Mouse (Mus musculus) kidney, postnatal 0 days (tissue): ENCODE results near the gene Cdk14. TPM values are rescaled to one million over a fixed set of nuclear protein-coding genes. Genes with fewer than 3 reads are reported as not detected.

Experiments used
- ATAC-seq: fragments of 200-750 bp; cut with Nextera tagmentation; replicated peaks from 2 replicates; pipeline ENCODE4 v1.8.0; 2017; ENCODE audit warnings: low read depth, moderate number of reproducible peaks, moderate TSS enrichment, moderate library complexity; ENCODE audit not compliant: low FRiP score
- DNase-seq: peaks from one replicate; pipeline ENCODE4 v3.0.0-alpha.2; 2016; ENCODE audit warnings: low spot score
- H3K27ac ChIP-seq: fragments of 300-500 bp; sonication (generic); 2 replicates; pipeline ENCODE4 v1.5.1; 2014; ENCODE audit warnings: mild to moderate bottlenecking
- H3K27me3 ChIP-seq: fragments of 300-500 bp; sonication (generic); 2 replicates; pipeline ENCODE4 v1.6.1; 2014; ENCODE audit warnings: low read length, mixed read lengths; ENCODE audit not compliant: insufficient read depth
- H3K36me3 ChIP-seq: fragments of 300-500 bp; sonication (generic); 2 replicates; pipeline ENCODE4 v1.6.1; 2014; ENCODE audit warnings: low read length, mixed read lengths; ENCODE audit not compliant: insufficient read depth
- H3K4me1 ChIP-seq: fragments of 300-500 bp; sonication (generic); replicated peaks from 2 replicates; pipeline ENCODE4 v1.6.1; 2014; ENCODE audit warnings: antibody characterized with exemption, low read length, mixed read lengths; ENCODE audit not compliant: insufficient read depth
- H3K4me2 ChIP-seq: fragments of 300-500 bp; sonication (generic); 2 replicates; pipeline ENCODE4 v1.6.1; 2014; ENCODE audit warnings: mild to moderate bottlenecking, low read length, moderate library complexity, mixed read lengths
- H3K4me3 ChIP-seq: fragments of 300-500 bp; sonication (generic); replicated peaks from 2 replicates; pipeline ENCODE4 v1.5.1; 2014; ENCODE audit warnings: low read depth, low read length
- H3K9ac ChIP-seq: fragments of 300-500 bp; sonication (generic); 2 replicates; pipeline ENCODE4 v1.6.1; 2014; ENCODE audit warnings: low read depth, low read length
- H3K9me3 ChIP-seq: fragments of 300-500 bp; sonication (generic); replicated peaks from 2 replicates; pipeline ENCODE4 v1.6.1; 2016; ENCODE audit warnings: low read length, inconsistent platforms, mixed read lengths
- CTCF ChIP-seq: IDR thresholded peaks from 2 replicates; pipeline ENCODE4 v1.5.1; 2016; ENCODE audit warnings: antibody characterized with exemption, low read depth, mild to moderate bottlenecking, moderate library complexity
- WGBS: fragments of 180-500 bp; shearing (Covaris S2); extraction: QIAGEN DNeasy Blood & Tissue Kit; methylation state at CpG from one replicate; pipeline ENCODE4 v1.1.7; 2014; 5-methylcytosine and 5-hydroxymethylcytosine counted together
- polyA plus RNA-seq: library from polyadenylated mRNA; unstranded; fragments of >200 nt; fragmentation: Nextera tagmentation; extraction: Ambion mirVana; gene quantifications from 2 replicates; pipeline ENCODE4 v1.2.1, GENCODE M21; 2015

Cdk14 gene
- polyA plus RNA-seq, 1 experiment from 2014 or later = 8.8 TPM

- DNase-seq (peak; percentile 2), ATAC-seq (no peak)
- no peaks in the 10 kb centered on the region for H3K9me3 ChIP-seq
- TF ChIP-seq CTCF = no peak
- no peak overlapping the region for H3K27ac ChIP-seq
- H3K9ac ChIP-seq = no peak overlapping the region
- WGBS = 36% methylated on average over 1 of the region's 1 CpGs
- H3K4me1 ChIP-seq = 0 out of 2 replicates have a peak, but pooled peaks cover 2% of the 10 kb centered on the region
- no peaks in the 10 kb centered on the region for H3K36me3 ChIP-seq
- H3K4me3 ChIP-seq = no peak overlapping the region
- no peaks in the 10 kb centered on the region for H3K27me3 ChIP-seq
- H3K4me2 ChIP-seq = no peak overlapping the region
These were observed 859 bp downstream of the Cdk14 start for GRCm38 (mm10) chr5:5419253-5419652.

DNA sequence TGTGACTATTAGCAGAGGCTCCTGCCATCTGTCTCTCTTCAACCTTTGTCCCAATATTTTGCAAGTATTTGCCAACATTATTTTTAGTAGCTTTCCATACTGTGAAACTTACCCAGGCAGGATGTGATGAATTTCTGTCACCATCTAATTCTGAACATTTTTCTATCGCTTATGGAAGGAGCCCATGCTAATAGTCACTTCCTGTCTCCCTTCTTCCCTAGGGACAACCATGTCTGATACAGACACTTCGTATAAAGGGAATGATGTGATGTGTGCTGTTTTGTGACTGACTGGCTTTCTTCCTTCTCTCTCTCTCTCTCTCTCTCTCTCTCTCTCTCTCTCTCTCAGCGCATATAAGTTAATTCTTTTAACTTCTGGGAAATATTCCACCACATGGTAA, 5.3 kb downstream of the Cdk14 start:
- no peak for TF ChIP-seq CTCF
- WGBS = 74% methylated on average over 3 of the region's 3 CpGs
- Histone ChIP-seq H3K27me3 (no peaks in the 10 kb centered on the region), H3K4me1 (0 out of 2 replicates have a peak, but pooled peaks cover 2% of the 10 kb centered on the region), H3K36me3 (no peaks in the 10 kb centered on the region), H3K9ac (no peak overlapping the region), H3K27ac (no peak overlapping the region), H3K4me2 (no peak overlapping the region), H3K9me3 (no peaks in the 10 kb centered on the region), H3K4me3 (no peak overlapping the region)
- DNase-seq (peak; percentile 30), ATAC-seq (no peak)

- no peak for DNase-seq
- Histone ChIP-seq H3K9me3 (no peaks in the 10 kb centered on the region), H3K9ac (no peak overlapping the region), H3K4me1 (0 out of 2 replicates have a peak, but pooled peaks cover 2% of the 10 kb centered on the region), H3K4me3 (no peak overlapping the region), H3K36me3 (no peaks in the 10 kb centered on the region), H3K27ac (no peak overlapping the region), H3K27me3 (no peaks in the 10 kb centered on the region), H3K4me2 (no peak overlapping the region)
- no peak for TF ChIP-seq CTCF
- WGBS = 91% methylated on average over 2 of the region's 2 CpGs
- ATAC-seq = no peak
These were observed 8.2 kb downstream of the Cdk14 start for GRCm38 (mm10) chr5:5411886-5412285.

GRCm38 (mm10) chr5:5401986-5402385, 18.1 kb downstream of the Cdk14 start:
- DNase-seq (no peak), ATAC-seq (no peak)
- Histone ChIP-seq H3K4me3 (no peak overlapping the region), H3K9me3 (no peaks in the 10 kb centered on the region), H3K4me2 (no peak overlapping the region), H3K9ac (no peak overlapping the region), H3K36me3 (no peaks in the 10 kb centered on the region), H3K27me3 (no peaks in the 10 kb centered on the region), H3K4me1 (no peaks in the 10 kb centered on the region), H3K27ac (no peak overlapping the region)
- WGBS = 69% methylated on average over 4 of the region's 4 CpGs
- TF ChIP-seq CTCF = no peak

DNA sequence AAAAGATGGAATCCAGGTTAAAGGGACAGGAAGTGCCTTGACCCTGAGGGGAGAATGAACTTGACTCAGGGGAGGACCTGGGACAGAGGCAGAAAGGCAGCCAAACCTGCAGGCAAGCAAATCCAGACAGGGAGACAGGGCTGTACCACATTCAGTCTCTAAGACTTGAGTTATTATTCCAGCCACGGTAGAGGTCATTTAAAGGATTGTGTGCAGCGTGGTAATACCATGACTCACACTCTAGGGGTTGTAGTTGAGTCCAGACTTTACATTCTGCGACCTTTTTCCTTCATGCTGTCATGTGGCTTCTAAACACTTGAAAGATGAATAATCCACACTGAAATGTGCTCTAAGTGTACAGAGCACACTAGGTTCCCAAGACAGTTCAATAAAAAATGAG, 27.3 kb downstream of the Cdk14 start:
- Histone ChIP-seq H3K27me3 (no peaks in the 10 kb centered on the region), H3K4me2 (no peak overlapping the region), H3K4me3 (no peak overlapping the region), H3K9me3 (no peaks in the 10 kb centered on the region), H3K27ac (no peak overlapping the region), H3K4me1 (no peaks in the 10 kb centered on the region), H3K9ac (no peak overlapping the region), H3K36me3 (no peaks in the 10 kb centered on the region)
- TF ChIP-seq CTCF = no peak
- WGBS = 23% methylated on average over 3 of the region's 3 CpGs
- DNase-seq (no peak), ATAC-seq (no peak; the same call in 1 of the 2 replicates)

DNA sequence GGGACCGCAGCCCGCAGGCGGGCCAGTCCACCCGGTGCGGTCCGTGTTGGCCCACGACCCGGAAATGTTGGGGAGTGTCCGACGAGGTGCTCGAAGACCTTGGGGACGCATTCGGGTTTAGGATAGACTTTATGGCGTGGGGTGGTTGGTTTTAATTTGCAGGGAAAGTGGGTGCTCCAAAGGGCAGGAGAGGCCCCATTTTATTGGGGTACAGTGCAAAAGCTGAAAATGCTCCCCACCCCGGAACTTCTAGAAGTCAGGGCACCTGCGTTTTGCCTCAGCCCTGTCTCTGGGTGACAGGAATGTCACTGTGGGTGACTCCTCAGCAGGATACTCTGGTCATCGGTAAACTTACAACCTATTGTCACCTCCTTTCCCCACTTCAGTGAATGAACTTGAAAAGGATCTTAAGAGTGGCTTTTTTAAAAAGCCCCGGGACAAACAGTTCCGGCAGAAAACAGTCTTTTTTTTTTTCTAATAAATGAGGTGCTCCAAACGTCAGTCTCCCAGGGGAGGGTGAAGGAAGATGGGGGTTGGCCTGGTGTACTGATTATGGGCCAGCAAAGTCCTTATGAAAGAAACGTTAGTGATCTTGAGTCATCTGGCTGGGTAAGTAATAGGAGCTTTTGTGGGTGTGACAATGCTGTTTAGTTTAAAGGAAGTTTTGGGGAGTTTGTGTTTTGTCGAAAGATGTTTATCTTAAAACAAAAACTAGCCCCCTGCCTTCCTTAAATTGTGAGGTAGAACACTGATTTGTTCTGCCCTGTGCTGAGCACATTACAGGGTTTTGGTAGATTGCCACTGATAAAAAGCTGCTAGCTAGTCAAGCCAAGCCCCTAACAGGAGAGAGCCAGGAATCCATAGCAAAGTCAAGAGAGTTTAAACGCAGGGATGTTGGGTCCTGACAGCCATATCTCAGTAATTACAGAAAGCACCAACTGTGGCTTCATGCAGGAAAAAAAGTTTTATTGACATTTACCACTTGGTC, 39.1 kb downstream of the Cdk14 start:
- Histone ChIP-seq H3K9me3 (no peaks in the 10 kb centered on the region), H3K4me3 (peak overlapping the region; percentile 88), H3K4me1 (no peaks in the 10 kb centered on the region), H3K27me3 (no peaks in the 10 kb centered on the region), H3K4me2 (peak overlapping the region; percentile 87), H3K36me3 (no peaks in the 10 kb centered on the region), H3K27ac (0 out of 2 replicates have a peak overlapping the region, but pooled peaks have one; percentile 80), H3K9ac (peak overlapping the region; percentile 91)
- no peak for TF ChIP-seq CTCF
- DNase-seq (peak; percentile 27), ATAC-seq (no peak)
- WGBS = 4% methylated on average over 23 of the region's 23 CpGs
